Mouse (Mus musculus): ENCODE results near the gene Cox6b1.

- TF ChIP-seq MAX (IDR thresholded peaks at IDR 0.05; ENCODE audit: low read depth), result no peak
- TF ChIP-seq POLR2A (IDR thresholded peaks at IDR 0.05; ENCODE audit: insufficient read length, low read depth), result no peak
- no peak for TF ChIP-seq USF1 (IDR thresholded peaks at IDR 0.05; ENCODE audit: low read depth)
- TF ChIP-seq TCF12 (IDR thresholded peaks at IDR 0.05; ENCODE audit: insufficient read depth, poor library complexity, severe bottlenecking), result no peak
- TF ChIP-seq MYOD1 (IDR thresholded peaks at IDR 0.05; ENCODE audit: control insufficient read depth in 1 of 3, insufficient read length in 2 of 3, low read depth in 2 of 3), result no peak
- no peak for TF ChIP-seq SRF (IDR thresholded peaks at IDR 0.05; ENCODE audit: control insufficient read depth, insufficient read length, low read depth)
- TF ChIP-seq TCF3 (IDR thresholded peaks at IDR 0.05; ENCODE audit: insufficient read length, low read depth), result no peak
- TF ChIP-seq CEBPB (IDR thresholded peaks at IDR 0.05; ENCODE audit: insufficient read depth, poor library complexity, severe bottlenecking), result no peak
- TF ChIP-seq E2F4 (IDR thresholded peaks at IDR 0.05; ENCODE audit: insufficient read depth), result no peak
- no peak for TF ChIP-seq POLR2AphosphoS2 (IDR thresholded peaks at IDR 0.05; ENCODE audit: insufficient read length, low read depth)
- no peak for TF ChIP-seq MYOG (IDR thresholded peaks at IDR 0.05; ENCODE audit: control insufficient read depth in 1 of 3, insufficient read depth in 1 of 3, insufficient read length in 2 of 3, low read depth in 2 of 3)
- TF ChIP-seq REST (IDR thresholded peaks at IDR 0.05; ENCODE audit: insufficient read depth, insufficient read length), result no peak
These were observed 29.9 kb downstream of the Cox6b1 start for GRCm38 (mm10) chr7:30596093-30596492.
